Mouse (Mus musculus): ENCODE results near the gene Hdac9. TPM values are rescaled to one million over a fixed set of nuclear protein-coding genes. Genes with fewer than 3 reads are reported as not detected.

The Hdac9 gene
- polyA plus RNA-seq, 1 experiment, result 11.1 TPM

GRCm38 (mm10) chr12:34248193-34249121, 668.4 kb downstream of the Hdac9 start:
- TF ChIP-seq CTCF (IDR thresholded peaks at IDR 0.05; ENCODE audit: low read depth, low read length) (no peak), POLR2A (IDR thresholded peaks at IDR 0.05; ENCODE audit: borderline replicate concordance, low read depth, low read length) (no peak)
- no peak overlapping the region for H3K27ac ChIP-seq (ENCODE audit: insufficient read depth, low read depth, low read length)
- no peak overlapping the region for H3K4me3 ChIP-seq (ENCODE audit: insufficient read depth, low read length)
- H3K4me1 ChIP-seq (ENCODE audit: control insufficient read depth, insufficient read depth, low read length), result no peaks in the 10 kb centered on the region

GRCm38 (mm10) chr12:34238796-34239195, 678.1 kb downstream of the Hdac9 start:
- Histone ChIP-seq H3K4me3 (ENCODE audit: insufficient read depth, low read length) (no peak overlapping the region), H3K27ac (ENCODE audit: insufficient read depth, low read depth, low read length) (no peak overlapping the region), H3K4me1 (ENCODE audit: control insufficient read depth, insufficient read depth, low read length) (no peaks in the 10 kb centered on the region)
- TF ChIP-seq CTCF (IDR thresholded peaks at IDR 0.05; ENCODE audit: low read depth, low read length) (no peak), POLR2A (IDR thresholded peaks at IDR 0.05; ENCODE audit: borderline replicate concordance, low read depth, low read length) (no peak)

- no peak for TF ChIP-seq CTCF (IDR thresholded peaks at IDR 0.05; ENCODE audit: low read depth, low read length)
- no peak for TF ChIP-seq POLR2A (IDR thresholded peaks at IDR 0.05; ENCODE audit: borderline replicate concordance, low read depth, low read length)
- Histone ChIP-seq H3K4me3 (ENCODE audit: insufficient read depth, low read length) (no peak overlapping the region), H3K4me1 (ENCODE audit: control insufficient read depth, insufficient read depth, low read length) (no peaks in the 10 kb centered on the region), H3K27ac (ENCODE audit: insufficient read depth, low read depth, low read length) (no peak overlapping the region)
Measured at GRCm38 (mm10) chr12:34231621-34232150, 685.2 kb downstream of the Hdac9 start.

GRCm38 (mm10) chr12:34224505-34224904, 692.4 kb downstream of the Hdac9 start:
- H3K4me1 ChIP-seq (ENCODE audit: control insufficient read depth, insufficient read depth, low read length), result no peaks in the 10 kb centered on the region
- no peak overlapping the region for H3K27ac ChIP-seq (ENCODE audit: insufficient read depth, low read depth, low read length)
- H3K4me3 ChIP-seq (ENCODE audit: insufficient read depth, low read length), result no peak overlapping the region
- TF ChIP-seq POLR2A (IDR thresholded peaks at IDR 0.05; ENCODE audit: borderline replicate concordance, low read depth, low read length), result no peak
- no peak for TF ChIP-seq CTCF (IDR thresholded peaks at IDR 0.05; ENCODE audit: low read depth, low read length)

DNA sequence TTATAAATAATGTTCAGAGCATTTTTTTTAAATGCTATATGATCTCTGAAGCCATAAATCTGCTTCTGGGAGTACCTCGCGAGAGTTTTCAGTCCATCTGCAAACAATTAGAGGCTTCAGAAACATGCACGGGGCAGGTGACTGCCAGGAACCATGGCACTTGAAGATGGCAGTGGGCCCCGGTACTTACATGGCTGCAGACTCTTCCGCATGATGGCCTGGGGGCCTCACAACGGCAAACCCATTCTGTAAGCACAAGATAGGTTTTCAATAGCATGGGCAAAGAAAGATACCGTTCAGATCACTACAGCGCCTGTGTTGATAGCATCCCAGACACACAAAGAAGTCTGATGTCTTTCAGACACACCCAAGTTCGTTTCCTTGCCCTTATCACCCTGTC, 695.9 kb downstream of the Hdac9 start:
- H3K4me3 ChIP-seq (ENCODE audit: insufficient read depth, low read length), result no peak overlapping the region
- TF ChIP-seq POLR2A (IDR thresholded peaks at IDR 0.05; ENCODE audit: borderline replicate concordance, low read depth, low read length), result no peak
- no peak for TF ChIP-seq CTCF (IDR thresholded peaks at IDR 0.05; ENCODE audit: low read depth, low read length)
- no peaks in the 10 kb centered on the region for H3K4me1 ChIP-seq (ENCODE audit: control insufficient read depth, insufficient read depth, low read length)
- no peak overlapping the region for H3K27ac ChIP-seq (ENCODE audit: insufficient read depth, low read depth, low read length)

- TF ChIP-seq CTCF (IDR thresholded peaks at IDR 0.05; ENCODE audit: low read depth, low read length) (no peak), POLR2A (IDR thresholded peaks at IDR 0.05; ENCODE audit: borderline replicate concordance, low read depth, low read length) (no peak)
- no peaks in the 10 kb centered on the region for H3K4me1 ChIP-seq (ENCODE audit: control insufficient read depth, insufficient read depth, low read length)
- H3K27ac ChIP-seq (ENCODE audit: insufficient read depth, low read depth, low read length), result no peak overlapping the region
- H3K4me3 ChIP-seq (ENCODE audit: insufficient read depth, low read length), result no peak overlapping the region
Measured at GRCm38 (mm10) chr12:34220051-34220926, 696.6 kb downstream of the Hdac9 start.

GRCm38 (mm10) chr12:34218561-34218960, 698.3 kb downstream of the Hdac9 start:
- no peak overlapping the region for H3K27ac ChIP-seq (ENCODE audit: insufficient read depth, low read depth, low read length)
- H3K4me1 ChIP-seq (ENCODE audit: control insufficient read depth, insufficient read depth, low read length), result no peaks in the 10 kb centered on the region
- H3K4me3 ChIP-seq (ENCODE audit: insufficient read depth, low read length), result no peak overlapping the region
- TF ChIP-seq POLR2A (IDR thresholded peaks at IDR 0.05; ENCODE audit: borderline replicate concordance, low read depth, low read length), result no peak
- no peak for TF ChIP-seq CTCF (IDR thresholded peaks at IDR 0.05; ENCODE audit: low read depth, low read length)

GRCm38 (mm10) chr12:34215023-34216020, 701.6 kb downstream of the Hdac9 start:
- TF ChIP-seq CTCF (IDR thresholded peaks at IDR 0.05; ENCODE audit: low read depth, low read length) (no peak), POLR2A (IDR thresholded peaks at IDR 0.05; ENCODE audit: borderline replicate concordance, low read depth, low read length) (no peak)
- H3K27ac ChIP-seq (ENCODE audit: insufficient read depth, low read depth, low read length), result no peak overlapping the region

DNA sequence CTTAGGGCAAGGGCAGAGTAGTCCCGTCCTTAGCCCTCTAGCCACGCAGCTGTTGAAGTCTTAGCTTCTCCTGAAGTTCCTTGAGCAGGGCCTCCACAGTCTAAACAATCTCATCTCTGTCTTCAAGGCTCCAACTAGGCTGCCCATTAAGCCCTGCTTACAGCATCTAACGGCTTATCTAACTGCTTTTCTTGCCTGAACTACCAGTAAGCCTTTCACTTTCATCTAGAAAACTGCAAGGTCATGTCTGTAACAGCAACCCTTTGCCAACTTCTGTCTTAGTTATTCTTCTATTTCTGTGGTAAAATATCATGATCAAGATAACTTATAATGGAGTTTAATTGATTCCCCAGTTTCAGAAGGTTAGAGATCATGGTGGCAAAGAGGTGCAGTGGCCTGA, 704.7 kb downstream of the Hdac9 start:
- TF ChIP-seq POLR2A (IDR thresholded peaks at IDR 0.05; ENCODE audit: borderline replicate concordance, low read depth, low read length) (no peak), CTCF (IDR thresholded peaks at IDR 0.05; ENCODE audit: low read depth, low read length) (no peak)
- Histone ChIP-seq H3K4me3 (ENCODE audit: insufficient read depth, low read length) (no peak overlapping the region), H3K4me1 (ENCODE audit: control insufficient read depth, insufficient read depth, low read length) (no peaks in the 10 kb centered on the region), H3K27ac (ENCODE audit: insufficient read depth, low read depth, low read length) (no peak overlapping the region)

More at GRCm38 (mm10) chr12:34215023-34216020, 701.6 kb downstream of the Hdac9 start:
- Histone ChIP-seq H3K4me1 (ENCODE audit: control insufficient read depth, insufficient read depth, low read length) (no peaks in the 10 kb centered on the region), H3K4me3 (ENCODE audit: insufficient read depth, low read length) (no peak overlapping the region)

Data from bone marrow macrophage, adult 2 months (primary cell).